ENCODE assay signal across 9 mouse cellular contexts in genomic region chr10:36507556-36507870, GRCm38 (mm10). TPM values are rescaled to one million over a fixed set of nuclear protein-coding genes. Genes with fewer than 3 reads are reported as not detected.
DNase-seq lines count a peak whose midpoint lies in the region; ATAC-seq and TF ChIP-seq lines count a peak whose summit lies in the region.
"Had no signal": no experiment of that assay in that cellular context is flagged by ENCODE, and none has a peak within 500 bp of the region (broad histone marks: within the 10 kb centered on the region; RNA-seq: fewer than 3 reads in every experiment).

No protein-coding gene starts in this region.

- 2% methylated on average over 15 of the region's 15 CpGs for WGBS in lung, embryonic 16.5 days
- WGBS in forebrain, postnatal 0 days: under 1% methylated on average over 15 of the region's 15 CpGs
- WGBS in liver, embryonic 14.5 days (ENCODE audit: insufficient replicate concordance): under 1% methylated on average over 15 of the region's 15 CpGs
- WGBS in stomach, postnatal 0 days: under 1% methylated on average over 15 of the region's 15 CpGs

- H3K27ac ChIP-seq in lung, embryonic 16.5 days (ENCODE audit: low read length): no peak overlapping the region
- H3K27ac ChIP-seq in forebrain, postnatal 0 days (ENCODE audit: low read depth, low read length): no peak overlapping the region
- H3K27ac ChIP-seq in liver, embryonic 14.5 days: no peak overlapping the region
- no peak overlapping the region for H3K27ac ChIP-seq in stomach, postnatal 0 days (replicated peaks)

- H3K36me3 ChIP-seq in lung, embryonic 16.5 days (ENCODE audit: control insufficient read depth, insufficient read depth, low read length): no peaks in the 10 kb centered on the region
- no peaks in the 10 kb centered on the region for H3K36me3 ChIP-seq in forebrain, postnatal 0 days (ENCODE audit: insufficient read depth)
- H3K36me3 ChIP-seq in liver, embryonic 14.5 days (replicated peaks; ENCODE audit: control insufficient read depth, insufficient read depth, low read depth): no peaks in the 10 kb centered on the region
- no peaks in the 10 kb centered on the region for H3K36me3 ChIP-seq in stomach, postnatal 0 days (ENCODE audit: control insufficient read depth, insufficient read depth, low read length)

- H3K4me2 ChIP-seq in lung, embryonic 16.5 days (ENCODE audit: low read depth, low read length): peak overlapping the region; percentile 99
- H3K4me2 ChIP-seq in forebrain, postnatal 0 days (ENCODE audit: low read depth): peak overlapping the region; percentile 94
- peak overlapping the region; percentile 49 for H3K4me2 ChIP-seq in liver, embryonic 14.5 days (ENCODE audit: low read depth)
- peak overlapping the region; percentile 95 for H3K4me2 ChIP-seq in stomach, postnatal 0 days (replicated peaks; ENCODE audit: low read depth)

- H3K27me3 ChIP-seq in lung, embryonic 16.5 days (ENCODE audit: control insufficient read depth, insufficient read depth, low read depth, low read length): peaks cover 30% of the 10 kb centered on the region
- H3K27me3 ChIP-seq in forebrain, postnatal 0 days (ENCODE audit: insufficient read depth, low read length): no peaks in the 10 kb centered on the region
- H3K27me3 ChIP-seq in liver, embryonic 14.5 days (ENCODE audit: control insufficient read depth, insufficient read depth, low read length): peaks cover 24% of the 10 kb centered on the region
- H3K27me3 ChIP-seq in stomach, postnatal 0 days (ENCODE audit: control insufficient read depth, insufficient read depth, low read length): no peaks in the 10 kb centered on the region; the same call in 1 of the 2 replicates

- no peak for DNase-seq in lung, adult 18-20 months
- DNase-seq in forebrain, postnatal 0 days: no peak
- DNase-seq in liver, embryonic 14.5 days (ENCODE audit: low read depth in 3 of 3, low spot score in 3 of 3): no peak
- no peak for DNase-seq in stomach, postnatal 0 days (ENCODE audit: low spot score)
- DNase-seq in urinary bladder, postnatal 4 days (ENCODE audit: low spot score in 2 of 2): no peak
- DNase-seq in layer of hippocampus, adult 18-20 months (ENCODE audit: low spot score in 2 of 2): no peak

- no peak for TF ChIP-seq CTCF in forebrain, postnatal 0 days (IDR thresholded peaks at IDR 0.05; ENCODE audit: low read depth)
- no peak for TF ChIP-seq CTCF in liver, embryonic 14.5 days (IDR thresholded peaks at IDR 0.05; ENCODE audit: low read depth)
- TF ChIP-seq CTCF in stomach, postnatal 0 days (IDR thresholded peaks at IDR 0.05; ENCODE audit: low read depth): no peak

- peaks cover 12% of the 10 kb centered on the region for H3K4me1 ChIP-seq in lung, embryonic 16.5 days (replicated peaks; ENCODE audit: control insufficient read depth, insufficient read depth, low read length)
- H3K4me1 ChIP-seq in forebrain, postnatal 0 days (ENCODE audit: insufficient read depth): 0 out of 2 replicates have a peak, but pooled peaks cover 2% of the 10 kb centered on the region
- H3K4me1 ChIP-seq in liver, embryonic 14.5 days (replicated peaks; ENCODE audit: control insufficient read depth in 2 of 2, insufficient read depth in 2 of 2, low read length in 1 of 2): no peaks in the 10 kb centered on the region
- 0 out of 2 replicates have a peak, but pooled peaks cover 5% of the 10 kb centered on the region for H3K4me1 ChIP-seq in stomach, postnatal 0 days (replicated peaks; ENCODE audit: control insufficient read depth, insufficient read depth)

- peak overlapping the region; percentile 63 for H3K4me3 ChIP-seq in lung, embryonic 16.5 days (ENCODE audit: low read length)
- peak overlapping the region; percentile 72 for H3K4me3 ChIP-seq in forebrain, postnatal 0 days (ENCODE audit: low read depth, low read length)
- H3K4me3 ChIP-seq in liver, embryonic 14.5 days (ENCODE audit: insufficient read depth in 1 of 2, low read depth in 2 of 2, low read length in 2 of 2): no peak overlapping the region; a peak in 1 of 4 replicates
- H3K4me3 ChIP-seq in stomach, postnatal 0 days (ENCODE audit: low read depth, low read length): peak overlapping the region; percentile 54
- H3K4me3 ChIP-seq: erythroblast, embryonic 14.5 days had no signal

- TF ChIP-seq EP300 in liver, embryonic 14.5 days (IDR thresholded peaks at IDR 0.05; ENCODE audit: low read depth): no peak
- no peak for TF ChIP-seq EP300 in stomach, postnatal 0 days (optimal IDR thresholded peaks at IDR 0.05)

- H3K9ac ChIP-seq in lung, embryonic 16.5 days (ENCODE audit: low read length): peak overlapping the region; percentile 52
- peak overlapping the region; percentile 71 for H3K9ac ChIP-seq in forebrain, postnatal 0 days
- no peak overlapping the region for H3K9ac ChIP-seq in liver, embryonic 14.5 days (replicated peaks)
- no peak overlapping the region for H3K9ac ChIP-seq in stomach, postnatal 0 days (ENCODE audit: low read length)

- ATAC-seq in lung, embryonic 16.5 days (ENCODE audit: low read depth): no peak
- ATAC-seq in forebrain, postnatal 0 days: no peak
- ATAC-seq in liver, embryonic 14.5 days (ENCODE audit: insufficient read depth): no peak
- no peak for ATAC-seq in stomach, postnatal 0 days (ENCODE audit: low FRiP score, low TSS enrichment)

- H3K9me3 ChIP-seq in lung, embryonic 16.5 days (ENCODE audit: control insufficient read depth, low read length): no peaks in the 10 kb centered on the region
- H3K9me3 ChIP-seq in forebrain, postnatal 0 days (ENCODE audit: low read length): no peaks in the 10 kb centered on the region
- no peaks in the 10 kb centered on the region for H3K9me3 ChIP-seq in liver, embryonic 14.5 days (ENCODE audit: control insufficient read depth, low read length)
- H3K9me3 ChIP-seq in stomach, postnatal 0 days (ENCODE audit: control insufficient read depth, low read length): no peaks in the 10 kb centered on the region

RNA-seq across cellular contexts. Expression of gene Hs3st5, which starts 0.9 kb away (rescaled TPM):
- 0.20 and 0.25 TPM in 2 replicates for polyA plus RNA-seq in lung, embryonic 16.5 days (2015; fragmentation: Nextera tagmentation; extraction: Ambion mirVana)
- total RNA-seq in forebrain, postnatal 0 days (2014; rRNA removed): 19.2 and 29.0 TPM in 2 replicates
- 10.8 and 13.0 TPM in 2 replicates for polyA plus RNA-seq in forebrain, postnatal 0 days (2015; fragmentation: Nextera tagmentation; extraction: Ambion mirVana)
- 0.02 TPM in 1 of 2 replicates, not detected in the other for polyA plus RNA-seq in liver, embryonic 14.5 days (2012; rRNA removed)
- polyA plus RNA-seq in liver, embryonic 14.5 days (2014; fragmentation: Nextera tagmentation; extraction: Ambion mirVana): not detected in 2 replicates
- 1.0 and 1.1 TPM in 2 replicates for polyA plus RNA-seq in stomach, postnatal 0 days (2015; fragmentation: Nextera tagmentation; extraction: Ambion mirVana)
- 1 to 10 TPM; 1.0 to 1.2 TPM for total RNA-seq in layer of hippocampus, adult 18-20 months (2021)
- total RNA-seq: liver, adult 2 months had no signal
- polyA plus RNA-seq: liver, adult 2 months had no signal

Comparison
In these comparisons a context has a peak if more than half of its experiments do, and no peak if none do; other contexts are left out.
1. H3K4me2 ChIP-seq: peak in every context shown above with its lines; median percentile 99 in lung, embryonic 16.5 days; 95 in stomach, postnatal 0 days; 94 in forebrain, postnatal 0 days; 49 in liver, embryonic 14.5 days.
2. H3K4me3 ChIP-seq: peak in lung, embryonic 16.5 days (single experiment), forebrain, postnatal 0 days (single experiment) and stomach, postnatal 0 days (single experiment); none in liver, embryonic 14.5 days (0 of 2).
3. H3K9ac ChIP-seq: peak in lung, embryonic 16.5 days (single experiment) and forebrain, postnatal 0 days (single experiment); none in liver, embryonic 14.5 days (single experiment) and stomach, postnatal 0 days (single experiment).